Mouse (Mus musculus): ENCODE data around the gene Ssr2. TPM values are rescaled to one million over a fixed set of nuclear protein-coding genes. Genes with fewer than 3 reads are reported as not detected.
A peak's percentile ranks its signal among the peaks of the same experiment; 100 is the strongest.

Gene Ssr2
- polyA plus RNA-seq, 1 experiment from 2014 or later = 157 TPM

GRCm38 (mm10) chr3:88555731-88556130, 19.9 kb upstream of the Ssr2 start:
- Histone ChIP-seq H3K36me3 (peaks cover 49% of the 10 kb centered on the region), H3K4me3 (no peak overlapping the region), H3K4me1 (peaks cover 22% of the 10 kb centered on the region), H3K27me3 (replicated peaks) (no peaks in the 10 kb centered on the region), H3K27ac (no peak overlapping the region), H3K9me3 (no peaks in the 10 kb centered on the region), H3K9ac (no peak overlapping the region), H3K4me2 (replicated peaks) (no peak overlapping the region)
- 97% methylated on average over 6 of the region's 6 CpGs for WGBS
- ATAC-seq (ENCODE audit: low FRiP score, low read depth) = no peak

- no peak overlapping the region for H3K9ac ChIP-seq
- H3K4me3 ChIP-seq = no peak overlapping the region
- no peak overlapping the region for H3K27ac ChIP-seq
- H3K9me3 ChIP-seq = no peaks in the 10 kb centered on the region
- H3K27me3 ChIP-seq (replicated peaks) = no peaks in the 10 kb centered on the region
- WGBS = 95% methylated on average over 8 of the region's 8 CpGs
- ATAC-seq (ENCODE audit: low FRiP score, low read depth) = no peak
- H3K4me1 ChIP-seq = peaks cover 22% of the 10 kb centered on the region
- peaks cover 58% of the 10 kb centered on the region for H3K36me3 ChIP-seq
- H3K4me2 ChIP-seq (replicated peaks) = no peak overlapping the region
Measured at GRCm38 (mm10) chr3:88556616-88557015, 19.1 kb upstream of the Ssr2 start.

- 91% methylated on average over 9 of the region's 9 CpGs for WGBS
- Histone ChIP-seq H3K36me3 (peaks cover 83% of the 10 kb centered on the region), H3K4me2 (replicated peaks) (no peak overlapping the region), H3K4me1 (peaks cover 12% of the 10 kb centered on the region), H3K9ac (no peak overlapping the region), H3K27ac (no peak overlapping the region), H3K27me3 (replicated peaks) (no peaks in the 10 kb centered on the region), H3K9me3 (no peaks in the 10 kb centered on the region), H3K4me3 (no peak overlapping the region)
- no peak for ATAC-seq (ENCODE audit: low FRiP score, low read depth)
Measured at GRCm38 (mm10) chr3:88559596-88559995, 16.1 kb upstream of the Ssr2 start.

- H3K27ac ChIP-seq = no peak overlapping the region
- H3K4me1 ChIP-seq = no peaks in the 10 kb centered on the region
- no peak overlapping the region for H3K4me3 ChIP-seq
- H3K4me2 ChIP-seq (replicated peaks) = no peak overlapping the region
- H3K9me3 ChIP-seq = no peaks in the 10 kb centered on the region
- H3K36me3 ChIP-seq = peaks cover 92% of the 10 kb centered on the region
- 69% methylated on average over 4 of the region's 4 CpGs for WGBS
- no peak overlapping the region for H3K9ac ChIP-seq
- no peaks in the 10 kb centered on the region for H3K27me3 ChIP-seq (replicated peaks)
- ATAC-seq (ENCODE audit: low FRiP score, low read depth) = peak; percentile 29; the same call in 1 of the 2 replicates
Measured at GRCm38 (mm10) chr3:88561989-88562388, 13.7 kb upstream of the Ssr2 start.

- peaks cover 95% of the 10 kb centered on the region for H3K36me3 ChIP-seq
- H3K9ac ChIP-seq = no peak overlapping the region
- no peak for ATAC-seq (ENCODE audit: low FRiP score, low read depth)
- no peaks in the 10 kb centered on the region for H3K27me3 ChIP-seq (replicated peaks)
- no peak overlapping the region for H3K27ac ChIP-seq
- H3K4me2 ChIP-seq (replicated peaks) = no peak overlapping the region
- 63% methylated on average over 4 of the region's 4 CpGs for WGBS
- no peak overlapping the region for H3K4me3 ChIP-seq
- H3K9me3 ChIP-seq = no peaks in the 10 kb centered on the region
- H3K4me1 ChIP-seq = no peaks in the 10 kb centered on the region
Measured at GRCm38 (mm10) chr3:88563442-88563841, 12.2 kb upstream of the Ssr2 start.

- Histone ChIP-seq H3K27me3 (replicated peaks) (no peaks in the 10 kb centered on the region), H3K9me3 (no peaks in the 10 kb centered on the region), H3K4me2 (replicated peaks) (no peak overlapping the region), H3K4me3 (no peak overlapping the region), H3K36me3 (peaks cover 95% of the 10 kb centered on the region), H3K27ac (no peak overlapping the region), H3K9ac (no peak overlapping the region), H3K4me1 (no peaks in the 10 kb centered on the region)
- WGBS = 92% methylated on average over 7 of the region's 7 CpGs
- ATAC-seq (ENCODE audit: low FRiP score, low read depth) = no peak
Measured at GRCm38 (mm10) chr3:88563966-88564365, 11.7 kb upstream of the Ssr2 start.

GRCm38 (mm10) chr3:88566116-88566515, 9.6 kb upstream of the Ssr2 start:
- WGBS = 95% methylated on average over 3 of the region's 3 CpGs
- Histone ChIP-seq H3K27ac (no peak overlapping the region), H3K4me3 (no peak overlapping the region), H3K4me1 (no peaks in the 10 kb centered on the region), H3K9ac (no peak overlapping the region), H3K27me3 (replicated peaks) (no peaks in the 10 kb centered on the region), H3K9me3 (no peaks in the 10 kb centered on the region), H3K4me2 (replicated peaks) (no peak overlapping the region), H3K36me3 (peaks cover 91% of the 10 kb centered on the region)
- no peak for ATAC-seq (ENCODE audit: low FRiP score, low read depth)

- Histone ChIP-seq H3K27ac (no peak overlapping the region), H3K9me3 (no peaks in the 10 kb centered on the region), H3K4me2 (replicated peaks) (no peak overlapping the region), H3K9ac (no peak overlapping the region), H3K27me3 (replicated peaks) (no peaks in the 10 kb centered on the region), H3K4me3 (no peak overlapping the region), H3K36me3 (peaks cover 86% of the 10 kb centered on the region), H3K4me1 (no peaks in the 10 kb centered on the region)
- ATAC-seq (ENCODE audit: low FRiP score, low read depth) = no peak
- WGBS = 95% methylated on average over 4 of the region's 4 CpGs
Measured at GRCm38 (mm10) chr3:88566536-88567061, 9.1 kb upstream of the Ssr2 start.

GRCm38 (mm10) chr3:88567892-88568291, 7.8 kb upstream of the Ssr2 start:
- H3K27me3 ChIP-seq (replicated peaks) = no peaks in the 10 kb centered on the region
- whole genome bisulfite sequencing = 95% methylated on average over 6 of the region's 6 CpGs
- no peaks in the 10 kb centered on the region for H3K4me1 ChIP-seq
- no peak overlapping the region for H3K27ac ChIP-seq
- no peaks in the 10 kb centered on the region for H3K9me3 ChIP-seq
- no peak overlapping the region for H3K4me2 ChIP-seq (replicated peaks)
- peaks cover 77% of the 10 kb centered on the region for H3K36me3 ChIP-seq
- H3K4me3 ChIP-seq = no peak overlapping the region
- H3K9ac ChIP-seq = no peak overlapping the region
- ATAC-seq (ENCODE audit: low FRiP score, low read depth) = no peak

GRCm38 (mm10) chr3:88568615-88569014, 7.1 kb upstream of the Ssr2 start:
- no peak overlapping the region for H3K4me3 ChIP-seq
- no peak for ATAC-seq (ENCODE audit: low FRiP score, low read depth)
- no peaks in the 10 kb centered on the region for H3K9me3 ChIP-seq
- H3K4me2 ChIP-seq (replicated peaks) = no peak overlapping the region
- peaks cover 70% of the 10 kb centered on the region for H3K36me3 ChIP-seq
- no peak overlapping the region for H3K27ac ChIP-seq
- 91% methylated on average over 2 of the region's 2 CpGs for WGBS
- H3K27me3 ChIP-seq (replicated peaks) = no peaks in the 10 kb centered on the region
- H3K9ac ChIP-seq = no peak overlapping the region
- H3K4me1 ChIP-seq = no peaks in the 10 kb centered on the region

GRCm38 (mm10) chr3:88569093-88569492, 6.6 kb upstream of the Ssr2 start:
- H3K4me2 ChIP-seq (replicated peaks) = no peak overlapping the region
- H3K27me3 ChIP-seq (replicated peaks) = no peaks in the 10 kb centered on the region
- no peak overlapping the region for H3K27ac ChIP-seq
- H3K4me1 ChIP-seq = no peaks in the 10 kb centered on the region
- ATAC-seq (ENCODE audit: low FRiP score, low read depth) = no peak
- no peaks in the 10 kb centered on the region for H3K9me3 ChIP-seq
- no peak overlapping the region for H3K9ac ChIP-seq
- WGBS = 96% methylated on average over 2 of the region's 2 CpGs
- peaks cover 65% of the 10 kb centered on the region for H3K36me3 ChIP-seq
- H3K4me3 ChIP-seq = no peak overlapping the region

GRCm38 (mm10) chr3:88569694-88570093, 6.0 kb upstream of the Ssr2 start:
- Histone ChIP-seq H3K27ac (no peak overlapping the region), H3K4me2 (replicated peaks) (no peak overlapping the region), H3K9me3 (no peaks in the 10 kb centered on the region), H3K4me3 (no peak overlapping the region), H3K4me1 (no peaks in the 10 kb centered on the region), H3K36me3 (peaks cover 59% of the 10 kb centered on the region), H3K27me3 (replicated peaks) (no peaks in the 10 kb centered on the region), H3K9ac (no peak overlapping the region)
- 93% methylated on average over 5 of the region's 5 CpGs for WGBS
- ATAC-seq (ENCODE audit: low FRiP score, low read depth) = no peak

GRCm38 (mm10) chr3:88570341-88570740, 5.3 kb upstream of the Ssr2 start:
- H3K36me3 ChIP-seq = peaks cover 53% of the 10 kb centered on the region

More at GRCm38 (mm10) chr3:88570341-88570740, 5.3 kb upstream of the Ssr2 start:
- no peak overlapping the region for H3K4me2 ChIP-seq (replicated peaks)
- no peaks in the 10 kb centered on the region for H3K4me1 ChIP-seq
- no peak overlapping the region for H3K4me3 ChIP-seq
- H3K27me3 ChIP-seq (replicated peaks) = no peaks in the 10 kb centered on the region
- no peak overlapping the region for H3K9ac ChIP-seq
- no peaks in the 10 kb centered on the region for H3K9me3 ChIP-seq
- no peak overlapping the region for H3K27ac ChIP-seq
- WGBS = 95% methylated on average over 10 of the region's 10 CpGs
- ATAC-seq (ENCODE audit: low FRiP score, low read depth) = no peak

All from neural tube, embryonic 12.5 days (tissue).